8 mouse cellular contexts compared by ENCODE assay signal in genomic region chr14:48367006-48367405, GRCm38 (mm10).
DNase-seq lines count a peak whose midpoint lies in the region; TF ChIP-seq lines count a peak whose summit lies in the region.
"Had no signal": no experiment of that assay in that cellular context is flagged by ENCODE, and none has a peak within 500 bp of the region (broad histone marks: within the 10 kb centered on the region; RNA-seq: fewer than 3 reads in every experiment).

No protein-coding gene starts in this region.

- no peak overlapping the region for H3K27ac ChIP-seq in cortical plate, adult 2 months (ENCODE audit: insufficient read depth, low read length)
- H3K27ac ChIP-seq: midbrain, embryonic 12.5 days had no signal

- H3K4me1 ChIP-seq in cortical plate, adult 2 months (ENCODE audit: control insufficient read depth, insufficient read depth, low read length): no peaks in the 10 kb centered on the region
- H3K4me1 ChIP-seq: midbrain, embryonic 12.5 days had no signal

- peak; percentile 84 for DNase-seq in ES-CJ7 (ENCODE audit: low read depth, low spot score)
- DNase-seq in adrenal gland, adult (ENCODE audit: inconsistent age in 2 of 2, low spot score in 1 of 2): peak; percentile 68 to 92
- DNase-seq in gastrocnemius, postnatal 4 days (ENCODE audit: low spot score in 2 of 2): peak; percentile 51 to 71
- peak; percentile 96 for DNase-seq in layer of hippocampus, adult 9-10 months (ENCODE audit: low spot score)
- peak; percentile 70 for DNase-seq in lung, postnatal 25 days (ENCODE audit: low spot score)
- peak; percentile 34 to 71 for DNase-seq in spleen, postnatal 4 days (ENCODE audit: low spot score in 2 of 2)

- TF ChIP-seq POLR2A in cortical plate, adult 2 months (IDR thresholded peaks at IDR 0.05; ENCODE audit: extremely low read depth, insufficient read depth, low read length): no peak

- H3K4me3 ChIP-seq in cortical plate, adult 2 months (ENCODE audit: insufficient read depth, low read length): no peak overlapping the region
- H3K4me3 ChIP-seq: midbrain, embryonic 12.5 days had no signal

- peak; percentile 90 for TF ChIP-seq CTCF in cortical plate, adult 2 months (IDR thresholded peaks at IDR 0.05; ENCODE audit: extremely low read depth, insufficient read depth, low read length)
